Mouse (Mus musculus) neutrophil, adult 83 days (primary cell): Measurements from ENCODE around the gene Tirap. TPM values are rescaled to one million over a fixed set of nuclear protein-coding genes. Genes with fewer than 3 reads are reported as not detected.

Source experiments
- total RNA-seq, 2 experiments: library from RNA; stranded (reverse); gene quantifications; one replicate each; pipeline ENCODE4 v1.2.4; 2023

The Tirap gene
- total RNA-seq, result 10 to 100 TPM; 40.9 to 56.2 TPM

GRCm38 (mm10) chr9:35199772-35200471 lies at the start of gene Tirap, which contains the start of gene Srpr:
TSS of gene Tirap (minus strand) at chr9:35200291.
TSS of gene Srpr (plus strand) at chr9:35200175.

GRCm38 (mm10) chr9:35210542-35211474 lies 10.7 kb upstream of the Tirap start, which contains the start of gene Foxred1:
TSS of gene Foxred1 (minus strand) at chr9:35211055.

GRCm38 (mm10) chr9:35175251-35176123 lies 24.6 kb downstream of the Tirap start, which contains the start of gene Dcps:
TSS of gene Dcps (minus strand) at chr9:35176061.

Other genes starting within 250 kb of the Tirap start
- 10 to 100 TPM; 68.5 to 85.8 TPM for gene St3gal4, start 81.0 kb downstream of the Tirap start, total RNA-seq
- gene Dcps, start 24.2 kb downstream of the Tirap start, total RNA-seq, result 10 to 100 TPM; 20.9 to 26.4 TPM
- 10 to 100 TPM; 68.7 to 79.8 TPM for gene Srpr, start 116 bp downstream of the Tirap start, total RNA-seq
- gene Foxred1, start 10.8 kb upstream of the Tirap start, total RNA-seq, result 10 to 100 TPM; 18.8 to 28.0 TPM
- 10 to 100 TPM; 15.8 to 19.5 TPM for gene Fam118b, start 67.5 kb upstream of the Tirap start, total RNA-seq
- 10 to 100 TPM in 1 of 2 experiments, 1 to 10 TPM in 1; 9.3 to 10.1 TPM for gene Rpusd4, start 67.6 kb upstream of the Tirap start, total RNA-seq
- 1 to 10 TPM in 1 of 2 experiments, under 1 TPM in 1; 0.90 to 2.3 TPM for gene Cdon, start 220.8 kb upstream of the Tirap start, total RNA-seq